Mouse (Mus musculus) mesoderm, embryonic 11.5 days (tissue): Measurements from ENCODE around the gene Atp1b1.

Experiments
- DNase-seq: peaks from one replicate; pipeline ENCODE4 v3.0.0-alpha.2; 2012; ENCODE audit warnings: low read depth, low spot score

Atp1b1 gene

GRCm38 (mm10) chr1:164458245-164458613 lies at the start of gene Atp1b1:
TSS of gene Atp1b1 (minus strand) at chr1:164458355.
- DNase-seq = peak; percentile 91

GRCm38 (mm10) chr1:164505096-164505495 lies 46.9 kb upstream of the Atp1b1 start:
- no peak for DNase-seq

GRCm38 (mm10) chr1:164503140-164503730 lies 45.1 kb upstream of the Atp1b1 start:
- DNase-seq = no peak

GRCm38 (mm10) chr1:164502231-164502630 lies 44.1 kb upstream of the Atp1b1 start:
- no peak for DNase-seq

GRCm38 (mm10) chr1:164494741-164495512 lies 36.8 kb upstream of the Atp1b1 start:
- DNase-seq = no peak

- DNase-seq = no peak
Measured at GRCm38 (mm10) chr1:164494215-164494614, 36.1 kb upstream of the Atp1b1 start.

- no peak for DNase-seq
Measured at GRCm38 (mm10) chr1:164493042-164493705, 35.0 kb upstream of the Atp1b1 start.

- no peak for DNase-seq
Measured at GRCm38 (mm10) chr1:164492476-164492875, 34.3 kb upstream of the Atp1b1 start.

GRCm38 (mm10) chr1:164489961-164490594 lies 31.9 kb upstream of the Atp1b1 start:
- DNase-seq = no peak

- no peak for DNase-seq
Measured at GRCm38 (mm10) chr1:164483728-164484127, 25.6 kb upstream of the Atp1b1 start.

- no peak for DNase-seq
Measured at GRCm38 (mm10) chr1:164482833-164483232, 24.7 kb upstream of the Atp1b1 start.

GRCm38 (mm10) chr1:164481645-164482354 lies 23.6 kb upstream of the Atp1b1 start:
- no peak for DNase-seq

- no peak for DNase-seq
Measured at GRCm38 (mm10) chr1:164480755-164481644, 22.8 kb upstream of the Atp1b1 start.

GRCm38 (mm10) chr1:164475895-164476294 lies 17.7 kb upstream of the Atp1b1 start:
- no peak for DNase-seq

GRCm38 (mm10) chr1:164474778-164475511 lies 16.8 kb upstream of the Atp1b1 start:
- no peak for DNase-seq

GRCm38 (mm10) chr1:164474310-164474709 lies 16.2 kb upstream of the Atp1b1 start:
- no peak for DNase-seq

- no peak for DNase-seq
Measured at GRCm38 (mm10) chr1:164473398-164473797, 15.2 kb upstream of the Atp1b1 start.

GRCm38 (mm10) chr1:164471632-164472031 lies 13.5 kb upstream of the Atp1b1 start:
- DNase-seq = no peak

- no peak for DNase-seq
Measured at GRCm38 (mm10) chr1:164470985-164471384, 12.8 kb upstream of the Atp1b1 start.

GRCm38 (mm10) chr1:164468329-164468728 lies 10.2 kb upstream of the Atp1b1 start:
- no peak for DNase-seq
